Mouse (Mus musculus) thymus, adult 2 months (tissue): ENCODE data around the gene Rpl3.

Experiments used
- CTCF ChIP-seq: fragments of 200-500 bp; IDR thresholded peaks from 2 replicates; pipeline ENCODE4 v1.5.1; 2012; ENCODE audit warnings: mild to moderate bottlenecking, control low read depth, low read length, moderate library complexity, borderline replicate concordance; ENCODE audit not compliant: control insufficient read depth, poor library complexity, insufficient read depth; ENCODE audit errors: extremely low read depth
- POLR2A ChIP-seq: fragments of 200-500 bp; IDR thresholded peaks from 2 replicates; pipeline ENCODE4 v1.6.1; 2012; ENCODE audit warnings: mild to moderate bottlenecking, low read length, control low read depth, moderate library complexity; ENCODE audit not compliant: control insufficient read depth, poor library complexity, insufficient read depth; ENCODE audit errors: extremely low read depth

- TF ChIP-seq CTCF (no peak), POLR2A (no peak)
Measured at GRCm38 (mm10) chr15:80075733-80076337, 15.8 kb downstream of the Rpl3 start.
